Mouse (Mus musculus) ES-E14 (cell line): ENCODE measurements around the gene Ptpn1. TPM values are rescaled to one million over a fixed set of nuclear protein-coding genes. Genes with fewer than 3 reads are reported as not detected.
A peak's percentile ranks its signal among the peaks of the same experiment; 100 is the strongest.

Experiments used
- DNase-seq: peaks from one replicate; pipeline ENCODE4 v3.0.0-alpha.2; 2013; ENCODE audit warnings: low read depth, low spot score
- H3K27ac ChIP-seq: 2 replicates; pipeline ENCODE4 v1.5.1; 2012; ENCODE audit warnings: low read depth, mild to moderate bottlenecking, low read length, moderate library complexity, mixed read lengths; ENCODE audit not compliant: poor library complexity, insufficient read depth, severe bottlenecking
- H3K36me3 ChIP-seq: 2 replicates; pipeline ENCODE4 v1.6.1; 2012; ENCODE audit warnings: mild to moderate bottlenecking, low read length, moderate library complexity, mixed read lengths; ENCODE audit not compliant: control insufficient read depth, poor library complexity, insufficient read depth, severe bottlenecking
- H3K4me1 ChIP-seq, 2 experiments: fragments of 150-350 bp in 1 of 2; sonication (generic) in 1 of 2; 2 replicates each; pipeline ENCODE4 v1.6.1; 2012; ENCODE audit warnings: low read length in 2 of 2, mild to moderate bottlenecking in 1 of 2, mixed read lengths in 1 of 2; ENCODE audit not compliant: control insufficient read depth in 2 of 2, insufficient read depth in 2 of 2, poor library complexity in 1 of 2
- H3K4me3 ChIP-seq, 2 experiments: fragments of 150-350 bp in 1 of 2; sonication (generic) in 1 of 2; 2 replicates each; pipeline ENCODE4 v1.5.1; 2012; ENCODE audit warnings: low read length in 2 of 2, low read depth in 1 of 2, mild to moderate bottlenecking in 1 of 2, mixed read lengths in 1 of 2; ENCODE audit not compliant: insufficient read depth in 1 of 2, poor library complexity in 1 of 2, severe bottlenecking in 1 of 2
- H3K9ac ChIP-seq: 2 replicates; pipeline ENCODE4 v1.6.1; 2012; ENCODE audit warnings: low read depth, mild to moderate bottlenecking, low read length, mixed read lengths; ENCODE audit not compliant: poor library complexity, insufficient read depth, severe bottlenecking
- H3K9me3 ChIP-seq: fragments of 150-350 bp; sonication (generic); 2 replicates; pipeline ENCODE4 v1.6.1; 2012; ENCODE audit warnings: low read depth, mild to moderate bottlenecking, low read length; ENCODE audit not compliant: control insufficient read depth, insufficient read depth
- CHD2 ChIP-seq: IDR thresholded peaks from 2 replicates; pipeline ENCODE4 v1.6.1; 2014; ENCODE audit warnings: mild to moderate bottlenecking, low read depth, low read length, inconsistent platforms
- HCFC1 ChIP-seq: IDR thresholded peaks from 2 replicates; pipeline ENCODE4 v1.6.1; 2012; ENCODE audit warnings: low read length, inconsistent platforms, borderline replicate concordance; ENCODE audit not compliant: insufficient read depth
- MAFK ChIP-seq: IDR thresholded peaks from 2 replicates; pipeline ENCODE4 v1.6.1; 2014; ENCODE audit warnings: mild to moderate bottlenecking, low read depth, low read length, inconsistent platforms; ENCODE audit not compliant: insufficient read depth
- ZC3H11A ChIP-seq: IDR thresholded peaks from 2 replicates; pipeline ENCODE4 v1.6.1; 2012; ENCODE audit warnings: low read depth, mild to moderate bottlenecking, inconsistent platforms, low read length, borderline replicate concordance
- ZNF384 ChIP-seq: IDR thresholded peaks from 2 replicates; pipeline ENCODE4 v1.6.1; 2012; ENCODE audit warnings: low read depth, low read length, inconsistent platforms
- in situ Hi-C, 2 experiments: fragments of 600-800 bp; cut with MboI; formaldehyde crosslinking; loops; one replicate each; pipeline ENCODE4 v1.15.1; 2025; ENCODE audit warnings: low sequenced_read_pairs in 2 of 2, inconsistent platforms in 1 of 2; ENCODE audit not compliant: unreplicated experiment in 2 of 2
- total RNA-seq: library from RNA; depleted of rRNA; stranded (reverse); fragments of 300-350 nt; gene quantifications from 2 replicates; pipeline ENCODE4 v1.2.3, GENCODE M21; 2012

Gene Ptpn1
- total RNA-seq, 1 experiment, result 39.9 TPM

DNA sequence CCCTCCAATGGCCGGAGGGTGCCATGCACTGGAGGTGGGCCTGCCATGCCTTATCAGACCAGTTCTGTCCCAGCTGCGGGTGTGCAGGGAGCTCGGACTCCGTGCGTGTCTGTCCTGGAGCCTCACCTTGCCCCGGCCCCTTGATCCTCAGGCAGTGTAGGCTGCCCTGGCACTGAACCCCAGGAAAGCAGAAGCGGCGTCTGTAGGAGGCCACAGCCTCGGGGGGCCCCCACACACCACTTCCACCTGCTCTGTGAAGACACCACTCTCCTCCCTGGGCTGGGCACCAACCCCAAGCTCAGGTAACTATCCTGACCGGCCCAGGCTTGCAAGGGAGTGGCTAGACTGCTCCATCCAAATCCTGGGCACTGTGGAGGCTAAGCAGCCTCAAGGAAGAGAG lies 48.5 kb downstream of the Ptpn1 start:
- in situ Hi-C loops, result no loop called here
- Histone ChIP-seq H3K9ac (no peak overlapping the region; the same call in 1 of the 2 replicates), H3K4me3 (no peak overlapping the region), H3K27ac (no peak overlapping the region), H3K9me3 (no peaks in the 10 kb centered on the region), H3K36me3 (peaks cover 13% of the 10 kb centered on the region; the same call in 1 of the 2 replicates), H3K4me1 (0 out of 4 replicates have a peak, but pooled peaks cover 0 to 2% of the 10 kb centered on the region in 2 experiments)
- no peak for TF ChIP-seq ZNF384
- TF ChIP-seq ZC3H11A, result no peak
- TF ChIP-seq HCFC1, result no peak
- TF ChIP-seq MAFK, result no peak
- TF ChIP-seq CHD2, result no peak
- no peak for DNase-seq

DNA sequence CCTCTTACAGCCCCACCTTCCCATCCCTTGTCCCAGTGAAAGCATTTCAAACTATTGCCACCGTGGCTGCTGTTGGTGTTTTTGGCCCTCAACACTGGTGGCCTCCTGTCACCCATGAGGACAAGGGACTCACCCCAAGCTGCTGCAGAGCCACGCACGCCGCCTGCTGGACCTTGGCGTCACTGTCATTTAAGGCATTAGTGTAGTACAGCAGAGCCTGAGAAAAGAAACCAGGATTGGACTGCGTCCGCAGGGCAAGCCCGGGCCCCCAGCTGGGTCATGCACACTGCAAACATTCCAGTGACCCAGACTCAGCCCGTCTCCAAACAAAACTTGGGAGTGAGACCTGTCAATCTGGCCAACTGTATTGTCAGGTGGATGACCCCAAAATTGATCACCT lies 50.8 kb downstream of the Ptpn1 start:
- H3K27ac ChIP-seq, result no peak overlapping the region
- in situ Hi-C loops, result no loop called here
- H3K4me3 ChIP-seq, result no peak overlapping the region
- H3K4me1 ChIP-seq, result peaks cover 0 to 5% of the 10 kb centered on the region in 2 experiments; a peak in 1 of 4 replicates
- H3K9me3 ChIP-seq, result no peaks in the 10 kb centered on the region
- H3K36me3 ChIP-seq, result peaks cover under 1% of the 10 kb centered on the region; the same call in 1 of the 2 replicates
- DNase-seq, result no peak
- H3K9ac ChIP-seq, result no peak overlapping the region
- TF ChIP-seq HCFC1 (no peak), CHD2 (no peak), ZNF384 (no peak), MAFK (no peak), ZC3H11A (no peak)

DNA sequence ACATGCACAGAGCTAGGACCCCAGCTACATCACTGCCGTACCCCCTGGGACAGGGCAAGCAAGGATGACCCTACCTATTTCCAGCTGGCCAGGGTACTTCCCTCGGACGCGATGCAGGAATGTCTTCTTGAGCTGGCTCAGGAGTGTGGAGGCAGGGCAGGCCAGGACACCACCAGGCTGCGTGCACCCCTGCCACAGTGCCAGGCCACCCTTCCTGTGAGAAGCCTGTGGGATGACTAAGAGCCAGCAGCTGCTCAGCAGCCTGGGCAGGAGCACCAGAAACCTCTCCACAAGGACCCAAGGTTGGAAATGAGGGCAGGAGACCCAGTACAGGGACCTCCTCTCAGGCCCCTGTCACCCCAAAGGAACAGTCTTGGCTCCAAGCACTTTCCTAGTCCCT lies 52.5 kb downstream of the Ptpn1 start:
- no peak overlapping the region for H3K27ac ChIP-seq
- no peak for DNase-seq
- no peaks in the 10 kb centered on the region for H3K36me3 ChIP-seq
- no peaks in the 10 kb centered on the region for H3K9me3 ChIP-seq
- no peak overlapping the region for H3K9ac ChIP-seq
- in situ Hi-C loops, result no loop called here
- no peak overlapping the region for H3K4me3 ChIP-seq
- TF ChIP-seq MAFK (no peak), HCFC1 (no peak), CHD2 (no peak), ZC3H11A (no peak), ZNF384 (no peak)
- peaks cover 0 to 4% of the 10 kb centered on the region in 2 experiments; a peak in 1 of 4 replicates for H3K4me1 ChIP-seq

DNA sequence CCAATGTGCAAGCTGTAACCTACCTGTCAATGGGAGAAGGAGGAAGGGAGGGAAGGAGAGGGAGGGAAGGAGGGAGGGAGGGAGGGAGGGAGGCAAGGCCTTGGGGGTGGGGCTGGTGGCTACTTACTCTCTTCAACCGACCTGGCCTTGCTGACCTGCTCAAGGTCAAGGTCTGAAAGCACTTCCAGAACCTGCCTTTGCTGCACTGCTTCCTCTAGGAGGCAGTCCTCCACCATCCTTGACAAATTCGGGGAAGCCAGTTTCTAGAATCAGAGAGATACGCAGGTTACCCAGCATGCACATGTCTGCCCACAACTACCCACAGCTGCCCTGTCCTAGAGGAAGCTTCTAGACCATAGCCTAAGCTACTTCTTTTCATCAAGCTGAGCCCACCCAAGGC lies 53.1 kb downstream of the Ptpn1 start:
- no peaks in the 10 kb centered on the region for H3K9me3 ChIP-seq
- H3K27ac ChIP-seq, result no peak overlapping the region
- H3K36me3 ChIP-seq, result no peaks in the 10 kb centered on the region
- H3K4me1 ChIP-seq, result peaks cover 0 to 6% of the 10 kb centered on the region in 2 experiments; a peak in 1 of 4 replicates
- in situ Hi-C loops, result no loop called here
- no peak overlapping the region for H3K4me3 ChIP-seq
- DNase-seq, result no peak
- TF ChIP-seq MAFK, result no peak
- TF ChIP-seq ZNF384, result no peak
- TF ChIP-seq HCFC1, result no peak
- no peak for TF ChIP-seq CHD2
- TF ChIP-seq ZC3H11A, result no peak
- no peak overlapping the region for H3K9ac ChIP-seq

DNA sequence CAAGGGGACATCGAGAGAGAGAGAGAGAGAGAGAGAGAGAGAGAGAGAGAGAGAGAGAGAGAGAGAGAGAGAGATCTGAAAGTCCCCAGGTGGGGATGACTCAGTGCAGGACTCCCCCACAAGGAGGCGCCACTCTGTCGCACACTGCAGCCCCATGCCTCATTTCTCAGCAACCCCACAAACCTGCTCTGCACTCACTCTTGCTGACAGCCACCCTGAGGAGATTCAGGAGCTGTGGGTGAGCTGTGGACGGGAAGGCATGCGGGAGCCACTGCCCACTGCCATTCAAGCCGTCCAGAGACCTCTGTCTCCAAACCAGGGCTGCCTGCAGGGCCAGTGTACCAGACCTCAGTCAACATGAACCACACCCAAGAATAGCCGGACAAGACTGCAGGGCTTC lies 54.9 kb downstream of the Ptpn1 start:
- H3K36me3 ChIP-seq, result no peaks in the 10 kb centered on the region
- H3K4me3 ChIP-seq, result 0 out of 4 replicates have a peak overlapping the region, but pooled peaks of 1 of the 2 experiments have one; percentile 23
- peak; percentile 31 for DNase-seq
- in situ Hi-C loops, result no loop called here
- H3K9ac ChIP-seq, result no peak overlapping the region
- TF ChIP-seq ZNF384 (no peak), CHD2 (no peak), HCFC1 (no peak), MAFK (no peak), ZC3H11A (no peak)
- no peaks in the 10 kb centered on the region for H3K9me3 ChIP-seq
- H3K27ac ChIP-seq, result no peak overlapping the region
- H3K4me1 ChIP-seq, result peaks cover 0 to 8% of the 10 kb centered on the region in 2 experiments; a peak in 1 of 4 replicates
